Mouse (Mus musculus) gastrocnemius, postnatal 10 days (tissue): ENCODE data around the gene Cryaa. TPM values are rescaled to one million over a fixed set of nuclear protein-coding genes. Genes with fewer than 3 reads are reported as not detected.
A peak's percentile ranks its signal among the peaks of the same experiment; 100 is the strongest.

Source experiments
- DNase-seq: peaks from one replicate; pipeline ENCODE4 v3.0.0; 2021; ENCODE audit warnings: mixed read lengths
- total RNA-seq, 2 experiments: library from RNA; stranded (reverse); gene quantifications; 2 replicates each; pipeline ENCODE4 v1.2.3; 2021

Cryaa gene
- total RNA-seq, 2 experiments from 2014 or later: not detected

DNA sequence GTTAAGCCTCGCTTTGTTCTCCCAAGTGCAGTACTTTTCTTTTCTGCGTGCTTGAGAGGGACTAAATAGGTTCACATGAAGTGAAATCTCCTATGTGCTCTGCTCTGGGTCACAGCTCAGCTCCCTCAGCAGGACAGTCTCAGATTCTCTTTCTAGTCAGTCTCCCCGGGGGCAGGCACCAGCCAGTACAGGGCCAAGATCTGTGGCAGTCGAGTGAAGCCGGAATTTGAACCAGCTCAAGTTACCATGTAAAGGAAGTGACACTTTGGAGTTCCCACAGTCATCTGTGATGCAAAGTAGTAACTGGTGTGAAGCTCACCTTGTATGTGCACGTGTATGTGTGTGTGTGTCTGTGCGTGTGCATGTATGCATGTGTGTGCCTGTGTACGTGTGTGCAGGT is 32.8 kb downstream of the Cryaa start:
- DNase-seq: no peak

DNA sequence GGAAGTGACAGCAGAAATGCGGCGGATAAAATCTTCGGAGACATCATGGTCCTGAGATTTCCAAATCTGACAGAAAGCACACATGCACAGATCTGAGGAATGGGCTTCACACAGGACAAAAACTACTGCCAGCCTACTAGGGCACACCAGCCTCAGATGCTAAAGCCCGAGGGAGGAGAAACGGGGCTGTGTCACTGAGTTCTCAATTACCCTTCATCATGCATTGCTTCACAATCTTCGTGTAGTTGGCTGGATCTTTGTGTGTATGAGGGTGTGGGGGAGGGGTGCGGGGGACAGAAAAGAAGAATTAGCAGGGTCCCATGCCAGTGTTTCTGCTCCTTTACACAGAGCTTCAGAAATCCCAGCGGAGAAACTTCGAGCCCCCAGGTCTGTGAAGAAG is 36.1 kb downstream of the Cryaa start:
- no peak for DNase-seq

DNA sequence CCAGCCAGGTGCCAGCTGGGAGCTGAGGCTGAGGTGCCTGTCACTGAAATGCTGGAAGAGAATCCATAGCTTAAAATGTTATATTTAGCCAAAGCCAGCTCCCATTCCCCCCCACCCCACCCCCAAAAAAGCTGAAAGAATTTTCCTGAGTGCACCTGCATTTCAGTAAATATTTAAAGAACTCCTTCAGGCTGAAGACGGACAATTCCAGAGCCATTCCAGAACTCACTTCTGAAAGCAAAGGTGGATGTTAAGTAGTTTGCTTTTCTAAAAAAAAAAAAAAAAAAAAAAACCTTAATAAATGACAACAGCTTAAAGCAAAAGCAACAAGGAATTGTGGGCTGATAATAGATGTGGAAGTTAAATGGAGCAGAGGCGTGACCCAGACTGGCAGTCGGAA is 36.5 kb downstream of the Cryaa start:
- DNase-seq: no peak

DNA sequence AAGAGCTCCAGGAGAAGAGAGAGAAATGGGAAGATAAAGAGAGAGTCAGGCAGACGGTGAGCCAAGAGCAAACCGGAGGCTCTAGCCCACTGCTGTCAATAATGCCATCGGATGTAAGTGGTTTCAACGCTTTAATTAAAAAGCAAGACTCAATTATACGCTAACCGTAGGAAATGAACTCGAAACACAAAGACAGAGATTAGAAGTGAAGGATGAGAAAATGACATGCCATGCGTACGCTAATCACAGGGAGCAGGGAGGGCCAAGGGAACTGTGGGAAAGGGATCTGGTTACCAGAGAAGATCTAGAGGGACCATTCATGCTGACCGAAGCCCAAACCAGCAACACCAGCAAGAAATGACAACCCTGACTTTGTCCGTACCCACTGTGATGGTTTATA is 37.4 kb downstream of the Cryaa start:
- no peak for DNase-seq

DNA sequence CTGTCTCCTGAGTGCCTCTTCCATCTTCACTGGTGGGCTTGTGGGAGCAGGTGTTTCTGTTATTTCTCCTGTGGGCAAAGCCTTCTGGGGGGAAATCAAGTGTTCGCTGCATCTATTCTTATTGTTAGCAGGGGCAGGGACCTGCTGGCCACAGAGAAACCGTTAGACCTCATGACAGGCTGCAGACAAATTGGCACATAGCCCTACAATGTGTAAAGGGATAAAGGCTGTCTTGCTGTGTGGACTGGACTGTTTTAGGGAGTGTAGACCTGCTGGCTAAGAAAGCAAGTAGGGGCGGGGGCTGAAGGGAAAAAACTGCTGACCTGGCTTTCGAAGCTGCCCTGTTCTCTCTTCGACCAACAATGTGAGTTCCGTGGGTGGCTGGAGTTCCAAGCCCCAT is 44.0 kb downstream of the Cryaa start:
- DNase-seq: no peak

DNA sequence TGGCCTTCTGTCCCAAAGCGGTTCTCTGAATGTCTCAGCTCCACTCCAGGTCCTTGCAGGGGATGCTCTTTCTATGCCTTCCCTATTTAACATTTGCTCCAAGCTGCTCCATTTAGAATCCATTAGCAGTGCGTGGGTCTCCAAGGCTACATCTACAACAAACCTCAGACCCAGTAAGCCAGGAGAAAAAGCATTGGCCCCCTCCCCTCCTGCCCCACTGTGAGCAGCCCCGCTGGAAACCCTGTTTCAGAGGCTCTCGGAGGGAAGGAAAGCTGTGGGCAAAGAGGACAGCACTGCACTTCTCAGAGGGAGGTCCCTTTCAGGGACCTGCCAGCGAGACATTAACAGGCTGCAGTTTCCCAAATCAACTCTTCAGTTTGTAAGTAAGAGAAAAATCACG is 47.8 kb downstream of the Cryaa start:
- no peak for DNase-seq

DNA sequence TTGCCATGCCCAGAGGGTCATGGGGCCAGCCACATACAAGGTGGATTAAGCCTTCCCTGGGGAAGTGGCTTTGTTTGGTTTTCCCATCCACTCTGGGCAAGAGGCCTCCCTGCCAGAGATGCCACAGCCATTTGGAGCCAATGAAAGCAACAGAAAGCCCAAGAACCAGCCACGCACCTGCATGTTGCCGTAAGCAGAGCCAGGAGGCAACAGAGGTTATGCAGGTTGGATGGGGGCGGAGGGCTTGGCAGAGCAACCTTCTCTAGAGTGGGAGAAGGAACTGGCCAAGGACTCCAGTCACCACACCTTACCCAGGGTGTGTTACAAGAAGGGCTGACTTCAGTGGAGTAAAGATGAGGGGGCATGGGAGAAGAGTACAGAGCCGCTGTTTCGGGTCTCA is 48.6 kb downstream of the Cryaa start:
- DNase-seq: no peak

DNA sequence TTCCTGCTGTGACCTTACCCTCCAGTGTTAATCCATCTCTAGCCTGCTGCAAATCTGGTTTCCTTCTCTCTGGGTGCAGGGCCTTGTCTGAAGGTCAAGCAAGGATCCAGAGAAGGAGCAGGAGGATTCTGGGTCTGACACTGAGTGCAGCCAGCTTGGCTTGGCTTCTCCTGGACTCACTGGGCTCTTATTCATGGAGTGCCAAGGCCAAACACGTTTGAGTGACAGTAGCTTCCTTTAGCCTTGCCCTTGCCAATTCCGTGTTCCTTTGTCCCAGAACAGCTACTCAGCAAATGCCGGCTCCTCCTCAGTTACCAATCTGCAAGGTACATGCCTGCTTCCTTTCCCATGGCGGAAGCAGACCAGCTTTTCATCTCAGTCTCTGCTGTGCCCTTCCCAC is 49.6 kb downstream of the Cryaa start:
- DNase-seq: no peak

DNA sequence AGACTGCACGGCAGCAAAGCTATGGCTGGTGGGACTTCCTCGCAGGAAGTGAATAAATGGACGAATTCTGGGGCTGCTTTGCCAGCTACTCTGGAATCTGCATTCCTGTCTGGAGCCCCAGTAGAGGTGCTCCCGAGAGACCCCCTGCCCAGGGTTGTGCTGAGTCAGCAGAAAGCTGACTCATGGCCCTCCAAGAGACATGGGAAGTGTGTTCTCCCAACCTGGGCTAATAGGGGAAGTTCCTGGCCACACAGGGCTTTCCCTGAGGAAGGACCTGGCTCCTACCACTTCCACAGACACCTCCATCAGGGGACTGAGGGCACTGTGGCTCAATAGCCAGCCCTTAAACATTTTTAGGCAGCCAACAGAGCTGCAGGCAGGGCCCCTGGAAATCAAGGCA is 50.4 kb downstream of the Cryaa start:
- DNase-seq: no peak

DNA sequence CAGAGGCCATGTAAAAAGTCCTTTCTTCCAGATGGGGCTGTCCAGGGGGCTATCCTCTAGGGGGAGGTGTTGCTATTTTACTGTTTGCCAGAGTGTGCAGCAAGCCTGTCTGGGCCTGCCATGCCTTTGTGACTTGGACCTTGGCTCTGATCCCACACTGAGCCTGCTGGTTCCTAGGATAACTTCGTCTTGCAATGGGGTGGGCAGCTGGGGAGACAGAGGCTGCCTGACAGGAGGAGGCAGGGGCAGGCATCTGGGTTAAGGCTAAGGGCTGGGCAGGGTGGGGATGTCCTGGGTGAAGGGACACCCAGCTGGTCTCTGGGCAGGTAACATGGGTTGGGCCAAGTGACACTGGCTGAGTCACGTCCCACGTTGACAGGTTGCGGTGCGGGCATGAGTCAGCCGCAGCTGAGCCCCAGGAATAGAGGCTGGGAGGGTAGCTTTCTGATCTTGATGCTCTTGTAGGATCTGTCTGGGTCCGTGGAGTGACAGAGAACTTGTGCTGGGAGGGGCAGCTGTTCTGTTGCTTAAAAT is 51.4 kb downstream of the Cryaa start:
- no peak for DNase-seq

DNA sequence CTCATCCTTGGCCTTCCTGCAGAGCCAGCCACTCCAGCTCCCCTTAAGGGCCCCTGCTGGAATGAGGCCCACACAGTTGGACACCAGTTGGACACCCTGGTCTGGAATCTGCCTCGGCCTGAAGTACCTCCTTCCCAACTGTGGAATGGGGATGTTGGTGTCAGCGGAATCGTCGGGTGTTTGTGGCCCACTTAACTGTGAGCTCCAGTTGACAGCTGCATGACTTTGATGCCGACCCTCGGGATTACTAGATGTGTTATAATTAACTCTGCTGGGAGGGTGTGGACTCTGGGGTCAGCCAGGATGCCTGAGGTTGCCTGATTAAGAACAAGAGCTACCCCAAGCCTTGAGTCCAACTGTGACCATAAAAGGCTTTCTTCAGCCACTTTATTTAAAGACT is 53.4 kb downstream of the Cryaa start:
- DNase-seq: peak; percentile 71

Other genes with a start within 250 kb of the Cryaa start
- gene Wdr4, start 157.8 kb upstream of the Cryaa start, total RNA-seq: 10 to 100 TPM in 1 of 2 experiments, 1 to 10 TPM in 1; 8.9 to 11.0 TPM
- gene Ndufv3, start 157.7 kb upstream of the Cryaa start, total RNA-seq: 100 to 1,000 TPM; 426 to 454 TPM
- gene Pknox1, start 113.1 kb upstream of the Cryaa start, total RNA-seq: 10 to 100 TPM; 11.1 to 16.8 TPM
- 1 to 10 TPM in 1 of 2 experiments, under 1 TPM in 1; 0.35 to 1.3 TPM for gene Cbs, start 40.6 kb upstream of the Cryaa start, total RNA-seq
- 100 to 1,000 TPM; 114 to 120 TPM for gene U2af1, start 18.9 kb upstream of the Cryaa start, total RNA-seq
- gene Sik1, start 178.0 kb downstream of the Cryaa start, total RNA-seq: 10 to 100 TPM; 30.6 to 33.2 TPM